Mouse (Mus musculus): ENCODE measurements around the gene Cyp3a59. TPM values are rescaled to one million over a fixed set of nuclear protein-coding genes. Genes with fewer than 3 reads are reported as not detected.
"Not testable (repeated sequence)": the region's sequence is repeated elsewhere in the genome, so short reads cannot be mapped to it uniquely, and the experiment has no call there.

Gene Cyp3a59
- not detected for total RNA-seq (2021)

- intact Hi-C loops (cut with DNase I); DNase-seq (ENCODE audit: low spot score in 2 of 2): not testable (repeated sequence)
Measured at GRCm38 (mm10) chr5:146078945-146079344, at the start of gene Cyp3a59. Gene Cyp3a59, plus strand, starts transcription at chr5:146079257.

GRCm38 (mm10) chr5:146070099-146070498 lies 9.0 kb upstream of the Cyp3a59 start:
- DNase-seq (ENCODE audit: low spot score in 2 of 2): no peak
- intact Hi-C loops (cut with DNase I): no loop called here

GRCm38 (mm10) chr5:146147903-146148302 lies 68.8 kb downstream of the Cyp3a59 start:
- DNase-seq (ENCODE audit: low spot score in 2 of 2): no peak
- intact Hi-C loops (cut with DNase I): no loop called here

- no peak for DNase-seq (ENCODE audit: low spot score in 2 of 2)
- intact Hi-C loops (cut with DNase I): no loop called here
Measured at GRCm38 (mm10) chr5:146150454-146150853, 71.4 kb downstream of the Cyp3a59 start.

DNA sequence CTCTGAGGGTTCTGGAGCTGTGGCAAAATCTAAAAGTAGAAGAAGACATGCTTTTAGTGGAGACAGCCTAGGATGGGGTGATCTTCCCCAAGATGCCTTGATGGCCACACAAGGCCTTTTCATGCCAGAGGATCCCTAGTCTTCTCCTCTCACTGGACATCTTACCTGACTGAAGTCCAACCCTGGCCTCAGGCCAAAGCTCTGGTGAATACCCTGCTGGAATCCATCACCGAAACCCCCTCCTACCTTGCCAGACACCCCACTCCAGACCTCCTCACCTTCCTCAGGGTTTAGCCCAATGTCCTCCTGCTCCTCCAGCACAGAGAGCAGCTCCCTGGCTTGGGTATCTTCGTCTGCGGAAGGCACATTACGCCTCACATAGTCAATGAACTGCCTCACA lies 79.3 kb downstream of the Cyp3a59 start:
- DNase-seq (ENCODE audit: low spot score in 2 of 2); intact Hi-C loops (cut with DNase I): not testable (repeated sequence)

GRCm38 (mm10) chr5:146160439-146160838 lies 81.4 kb downstream of the Cyp3a59 start, which contains the start of gene Gm5565:
Gene Gm5565, minus strand, starts transcription at chr5:146160539.
- intact Hi-C loops (cut with DNase I); DNase-seq (ENCODE audit: low spot score in 2 of 2): not testable (repeated sequence)

Other genes with a start within 250 kb of the Cyp3a59 start
- gene Cyp3a11, start 199.3 kb upstream of the Cyp3a59 start, total RNA-seq (2021): not detected
- not detected for gene Cyp3a25, start 69.6 kb upstream of the Cyp3a59 start, total RNA-seq (2021)
- gene Gm5565, start 81.3 kb downstream of the Cyp3a59 start, total RNA-seq (2021): not detected
- not detected for gene Gm6309, start 91.5 kb downstream of the Cyp3a59 start, total RNA-seq (2021)
- gene 1700001J03Rik, start 106.0 kb downstream of the Cyp3a59 start, total RNA-seq (2021): 1 to 10 TPM in 1 of 2 experiments, under 1 TPM in 1; 0.67 to 1.6 TPM
- 10 to 100 TPM; 67.1 to 75.2 TPM for gene Rnf6, start 142.3 kb downstream of the Cyp3a59 start, total RNA-seq (2021)
- 10 to 100 TPM; 37.5 to 43.2 TPM for gene Cdk8, start 152.0 kb downstream of the Cyp3a59 start, total RNA-seq (2021)

All from left cerebral cortex, postnatal 36 days (tissue).